Mouse (Mus musculus): Measurements from ENCODE around the gene Ehf. TPM values are rescaled to one million over a fixed set of nuclear protein-coding genes. Genes with fewer than 3 reads are reported as not detected.

Gene Ehf
- 0.09 TPM in 1 of 2 replicates, not detected in the other for polyA plus RNA-seq (2014; fragmentation: Nextera tagmentation; extraction: Ambion mirVana)

GRCm38 (mm10) chr2:103303132-103303531 is at the start of gene Ehf:
TSS of gene Ehf (minus strand) at chr2:103303278.
- no peak for ATAC-seq
- no peaks in the 10 kb centered on the region for H3K9me3 ChIP-seq (replicated peaks; ENCODE audit: control insufficient read depth, low read length)
- H3K27me3 ChIP-seq (replicated peaks; ENCODE audit: control insufficient read depth, insufficient read depth, low read length): no peaks in the 10 kb centered on the region
- H3K4me3 ChIP-seq (ENCODE audit: low read depth, low read length): no peak within 1 kb of the TSS
- no peak within 1 kb of the TSS for H3K4me2 ChIP-seq (ENCODE audit: low read length)
- no peaks in the 10 kb centered on the region for H3K36me3 ChIP-seq (ENCODE audit: control insufficient read depth, insufficient read depth, low read length)
- H3K9ac ChIP-seq (ENCODE audit: low read length): no peak within 1 kb of the TSS
- no peak for DNase-seq (ENCODE audit: low spot score)
- WGBS: 66% methylated on average over 9 of the region's 9 CpGs
- no peaks in the 10 kb centered on the region for H3K4me1 ChIP-seq (ENCODE audit: control insufficient read depth, insufficient read depth, low read length)
- no peak within 1 kb of the TSS for H3K27ac ChIP-seq (ENCODE audit: low read depth, low read length)

DNA sequence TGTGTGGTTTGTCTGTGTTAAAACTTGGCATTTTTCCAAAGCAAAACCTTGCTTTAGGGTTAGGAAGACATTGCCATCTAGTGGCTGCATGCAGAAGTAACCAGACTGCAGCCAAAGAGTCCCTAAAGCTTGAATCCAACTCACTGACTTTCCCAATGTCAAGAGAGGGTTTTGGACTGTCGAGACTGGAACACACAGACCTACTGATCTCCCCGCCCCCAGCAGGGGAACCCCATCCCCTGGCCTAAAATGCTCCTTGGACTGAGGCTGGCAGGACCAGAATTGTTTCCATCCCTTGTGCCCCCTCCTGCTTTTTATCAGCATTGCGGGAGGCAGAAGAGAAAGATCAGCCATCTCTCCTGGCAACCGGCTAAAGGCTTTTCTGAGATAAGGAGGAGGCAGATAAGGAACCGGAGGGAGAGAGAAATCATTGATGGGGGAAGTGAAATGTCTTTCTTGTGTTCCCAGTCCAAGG is 44.4 kb upstream of the Ehf start:
- WGBS: 28% methylated on average over 5 of the region's 5 CpGs

GRCm38 (mm10) chr2:103346751-103347289 is 43.7 kb upstream of the Ehf start:
- H3K9ac ChIP-seq (ENCODE audit: low read length): no peak overlapping the region
- no peaks in the 10 kb centered on the region for H3K27me3 ChIP-seq (replicated peaks; ENCODE audit: control insufficient read depth, insufficient read depth, low read length)
- no peak overlapping the region for H3K4me3 ChIP-seq (ENCODE audit: low read depth, low read length)
- H3K36me3 ChIP-seq (ENCODE audit: control insufficient read depth, insufficient read depth, low read length): no peaks in the 10 kb centered on the region
- no peak for ATAC-seq
- no peak overlapping the region for H3K27ac ChIP-seq (ENCODE audit: low read depth, low read length)
- WGBS: 67% methylated on average over 3 of the region's 3 CpGs
- no peaks in the 10 kb centered on the region for H3K4me1 ChIP-seq (ENCODE audit: control insufficient read depth, insufficient read depth, low read length)
- H3K4me2 ChIP-seq (ENCODE audit: low read length): no peak overlapping the region
- DNase-seq (ENCODE audit: low spot score): no peak
- no peaks in the 10 kb centered on the region for H3K9me3 ChIP-seq (replicated peaks; ENCODE audit: control insufficient read depth, low read length)

More for the DNA sequence above, 44.4 kb upstream of the Ehf start:
- H3K4me3 ChIP-seq (ENCODE audit: low read depth, low read length): no peak overlapping the region
- no peak overlapping the region for H3K9ac ChIP-seq (ENCODE audit: low read length)
- no peaks in the 10 kb centered on the region for H3K27me3 ChIP-seq (replicated peaks; ENCODE audit: control insufficient read depth, insufficient read depth, low read length)
- H3K9me3 ChIP-seq (replicated peaks; ENCODE audit: control insufficient read depth, low read length): no peaks in the 10 kb centered on the region
- H3K27ac ChIP-seq (ENCODE audit: low read depth, low read length): no peak overlapping the region
- DNase-seq (ENCODE audit: low spot score) (peak; percentile 92), ATAC-seq (peak; percentile 70)
- no peaks in the 10 kb centered on the region for H3K4me1 ChIP-seq (ENCODE audit: control insufficient read depth, insufficient read depth, low read length)
- H3K4me2 ChIP-seq (ENCODE audit: low read length): no peak overlapping the region
- H3K36me3 ChIP-seq (ENCODE audit: control insufficient read depth, insufficient read depth, low read length): no peaks in the 10 kb centered on the region

GRCm38 (mm10) chr2:103343611-103344010 is 40.5 kb upstream of the Ehf start:
- H3K27me3 ChIP-seq (replicated peaks; ENCODE audit: control insufficient read depth, insufficient read depth, low read length): no peaks in the 10 kb centered on the region
- H3K4me3 ChIP-seq (ENCODE audit: low read depth, low read length): no peak overlapping the region
- no peak for ATAC-seq
- H3K27ac ChIP-seq (ENCODE audit: low read depth, low read length): no peak overlapping the region
- 85% methylated on average over 7 of the region's 7 CpGs for WGBS
- DNase-seq (ENCODE audit: low spot score): no peak
- no peaks in the 10 kb centered on the region for H3K9me3 ChIP-seq (replicated peaks; ENCODE audit: control insufficient read depth, low read length)
- H3K4me2 ChIP-seq (ENCODE audit: low read length): no peak overlapping the region
- H3K36me3 ChIP-seq (ENCODE audit: control insufficient read depth, insufficient read depth, low read length): no peaks in the 10 kb centered on the region
- no peaks in the 10 kb centered on the region for H3K4me1 ChIP-seq (ENCODE audit: control insufficient read depth, insufficient read depth, low read length)
- no peak overlapping the region for H3K9ac ChIP-seq (ENCODE audit: low read length)

DNA sequence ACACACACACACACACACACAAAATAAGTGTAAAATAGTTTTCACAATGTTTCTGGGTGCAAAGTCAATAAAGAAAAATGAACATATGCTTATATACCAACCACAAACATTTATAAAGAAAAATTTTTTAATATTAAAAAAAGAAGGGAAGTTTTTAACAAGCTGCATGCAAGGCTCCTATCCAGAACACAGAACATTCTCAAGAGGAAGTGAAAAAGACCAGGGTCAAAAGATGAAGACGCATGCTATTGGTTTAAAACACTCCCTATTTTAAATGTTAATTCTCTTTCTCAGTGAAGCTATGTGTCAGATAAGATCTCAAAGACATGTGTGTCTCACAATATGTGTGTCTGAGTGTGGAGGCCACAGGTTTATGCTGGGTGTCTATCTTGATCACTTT is 39.0 kb upstream of the Ehf start:
- H3K9ac ChIP-seq (ENCODE audit: low read length): no peak overlapping the region
- WGBS: 86% methylated on average over 1 of the region's 1 CpGs
- H3K4me1 ChIP-seq (ENCODE audit: control insufficient read depth, insufficient read depth, low read length): no peaks in the 10 kb centered on the region
- H3K4me2 ChIP-seq (ENCODE audit: low read length): no peak overlapping the region
- no peak for ATAC-seq
- H3K36me3 ChIP-seq (ENCODE audit: control insufficient read depth, insufficient read depth, low read length): no peaks in the 10 kb centered on the region
- no peak for DNase-seq (ENCODE audit: low spot score)
- no peak overlapping the region for H3K4me3 ChIP-seq (ENCODE audit: low read depth, low read length)
- H3K27ac ChIP-seq (ENCODE audit: low read depth, low read length): no peak overlapping the region
- H3K9me3 ChIP-seq (replicated peaks; ENCODE audit: control insufficient read depth, low read length): no peaks in the 10 kb centered on the region
- H3K27me3 ChIP-seq (replicated peaks; ENCODE audit: control insufficient read depth, insufficient read depth, low read length): no peaks in the 10 kb centered on the region

DNA sequence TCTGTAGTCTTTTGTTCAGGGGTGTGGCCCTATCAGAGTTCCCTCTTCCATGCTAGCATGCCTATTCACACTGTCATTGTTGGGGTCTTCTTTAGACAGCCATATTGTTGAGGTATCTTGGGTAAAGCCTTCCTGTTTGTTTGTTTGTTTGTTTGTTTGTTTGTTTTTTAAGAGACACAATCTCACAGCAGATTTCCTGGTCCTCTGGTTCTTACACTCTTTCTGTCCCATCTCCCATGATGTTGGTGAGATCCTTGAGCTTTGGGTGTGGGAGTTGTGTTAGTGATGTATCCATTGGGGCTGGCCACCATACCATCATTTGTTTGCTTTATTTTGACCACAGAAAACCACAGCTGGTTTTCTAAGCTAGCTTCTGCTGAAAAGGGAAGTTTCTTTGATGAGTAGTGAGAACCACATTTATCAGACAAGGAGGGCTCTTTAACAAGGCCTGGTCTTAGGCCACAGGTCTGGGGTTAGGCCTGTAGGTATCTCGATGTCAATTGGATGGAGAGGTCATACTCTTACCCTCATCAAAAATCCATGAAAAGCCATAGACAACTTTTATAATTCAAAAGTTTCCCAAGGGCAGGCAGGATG is 38.4 kb upstream of the Ehf start:
- Histone ChIP-seq H3K4me1 (ENCODE audit: control insufficient read depth, insufficient read depth, low read length) (no peaks in the 10 kb centered on the region), H3K27ac (ENCODE audit: low read depth, low read length) (no peak overlapping the region), H3K4me2 (ENCODE audit: low read length) (no peak overlapping the region), H3K9me3 (replicated peaks; ENCODE audit: control insufficient read depth, low read length) (no peaks in the 10 kb centered on the region), H3K27me3 (replicated peaks; ENCODE audit: control insufficient read depth, insufficient read depth, low read length) (no peaks in the 10 kb centered on the region), H3K36me3 (ENCODE audit: control insufficient read depth, insufficient read depth, low read length) (no peaks in the 10 kb centered on the region), H3K4me3 (ENCODE audit: low read depth, low read length) (no peak overlapping the region), H3K9ac (ENCODE audit: low read length) (no peak overlapping the region)
- no peak for ATAC-seq
- DNase-seq (ENCODE audit: low spot score): no peak
- 97% methylated on average over 1 of the region's 1 CpGs for WGBS

GRCm38 (mm10) chr2:103338706-103339105 is 35.6 kb upstream of the Ehf start:
- no peaks in the 10 kb centered on the region for H3K27me3 ChIP-seq (replicated peaks; ENCODE audit: control insufficient read depth, insufficient read depth, low read length)
- WGBS: 87% methylated on average over 6 of the region's 6 CpGs
- H3K36me3 ChIP-seq (ENCODE audit: control insufficient read depth, insufficient read depth, low read length): no peaks in the 10 kb centered on the region
- H3K9me3 ChIP-seq (replicated peaks; ENCODE audit: control insufficient read depth, low read length): no peaks in the 10 kb centered on the region
- H3K4me3 ChIP-seq (ENCODE audit: low read depth, low read length): no peak overlapping the region
- H3K27ac ChIP-seq (ENCODE audit: low read depth, low read length): no peak overlapping the region
- H3K4me2 ChIP-seq (ENCODE audit: low read length): no peak overlapping the region
- ATAC-seq: no peak
- DNase-seq (ENCODE audit: low spot score): no peak
- H3K4me1 ChIP-seq (ENCODE audit: control insufficient read depth, insufficient read depth, low read length): no peaks in the 10 kb centered on the region
- H3K9ac ChIP-seq (ENCODE audit: low read length): no peak overlapping the region

DNA sequence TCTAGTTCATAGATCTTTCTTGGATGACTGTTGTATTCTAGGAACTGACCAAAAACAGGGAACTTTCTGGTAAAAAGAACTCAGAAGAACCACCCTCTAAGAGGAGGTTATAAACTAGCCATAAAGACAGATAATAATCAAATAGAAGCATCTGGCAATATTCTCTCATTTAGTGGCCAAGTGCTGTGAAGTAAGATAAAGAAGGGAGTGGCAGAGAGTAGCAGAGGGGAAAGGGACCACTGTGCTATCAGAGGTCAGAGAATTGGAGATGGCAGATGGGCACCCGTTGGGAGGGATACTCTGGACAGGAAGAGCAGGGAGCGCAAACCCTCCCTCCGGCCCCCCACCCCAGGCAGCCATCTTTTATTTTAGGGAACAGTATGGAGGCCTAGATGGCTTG is 34.3 kb upstream of the Ehf start:
- Histone ChIP-seq H3K27ac (ENCODE audit: low read depth, low read length) (no peak overlapping the region), H3K4me2 (ENCODE audit: low read length) (no peak overlapping the region), H3K27me3 (replicated peaks; ENCODE audit: control insufficient read depth, insufficient read depth, low read length) (no peaks in the 10 kb centered on the region), H3K4me1 (ENCODE audit: control insufficient read depth, insufficient read depth, low read length) (no peaks in the 10 kb centered on the region), H3K9ac (ENCODE audit: low read length) (no peak overlapping the region), H3K9me3 (replicated peaks; ENCODE audit: control insufficient read depth, low read length) (no peaks in the 10 kb centered on the region), H3K36me3 (ENCODE audit: control insufficient read depth, insufficient read depth, low read length) (no peaks in the 10 kb centered on the region), H3K4me3 (ENCODE audit: low read depth, low read length) (no peak overlapping the region)
- WGBS: 90% methylated on average over 3 of the region's 3 CpGs
- DNase-seq (ENCODE audit: low spot score) (no peak), ATAC-seq (no peak)

DNA sequence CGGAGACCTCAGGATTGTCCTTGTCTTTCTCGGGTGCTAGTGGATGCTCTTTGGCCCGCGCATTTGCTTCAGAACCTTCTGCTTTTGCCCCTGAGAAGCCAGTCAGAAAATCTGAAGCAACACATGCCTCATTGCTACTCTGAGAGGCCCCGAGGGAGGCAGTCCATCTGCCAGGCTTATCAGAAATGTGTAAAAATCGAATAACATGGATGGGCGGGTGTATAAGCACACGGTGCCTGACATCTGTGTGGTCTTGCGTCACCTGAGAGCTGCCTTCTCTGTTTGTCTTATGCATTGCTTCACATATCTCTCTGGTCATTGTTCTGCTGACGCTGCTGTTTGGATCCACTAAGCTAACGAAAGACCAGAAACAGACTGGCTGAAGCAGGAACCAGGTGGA is 33.5 kb upstream of the Ehf start:
- Histone ChIP-seq H3K9ac (ENCODE audit: low read length) (no peak overlapping the region), H3K36me3 (ENCODE audit: control insufficient read depth, insufficient read depth, low read length) (no peaks in the 10 kb centered on the region), H3K4me2 (ENCODE audit: low read length) (no peak overlapping the region), H3K4me3 (ENCODE audit: low read depth, low read length) (no peak overlapping the region), H3K9me3 (replicated peaks; ENCODE audit: control insufficient read depth, low read length) (no peaks in the 10 kb centered on the region), H3K4me1 (ENCODE audit: control insufficient read depth, insufficient read depth, low read length) (no peaks in the 10 kb centered on the region), H3K27me3 (replicated peaks; ENCODE audit: control insufficient read depth, insufficient read depth, low read length) (no peaks in the 10 kb centered on the region), H3K27ac (ENCODE audit: low read depth, low read length) (no peak overlapping the region)
- DNase-seq (ENCODE audit: low spot score) (no peak), ATAC-seq (no peak)
- 79% methylated on average over 11 of the region's 11 CpGs for WGBS

Data from forebrain, embryonic 14.5 days (tissue).